Mouse (Mus musculus) liver, postnatal 0 days (tissue): ENCODE measurements at regions not wholly inside any gene's neighbourhood (a gene's known extent, or its start where the extent isn't known, plus 50 kb on each side); places are given as distances from the start of the nearest gene placed in this dataset.

ENCODE experiments used
- ATAC-seq: fragments of 200-750 bp; cut with Nextera tagmentation; 2 replicates; pipeline ENCODE4 v1.8.0; 2017; ENCODE audit warnings: mild to moderate bottlenecking, moderate library complexity
- DNase-seq: peaks from one replicate; pipeline ENCODE4 v3.0.0-alpha.2; 2016
- H3K27ac ChIP-seq: fragments of 300-500 bp; sonication (generic); 2 replicates; pipeline ENCODE4 v1.5.1; 2014; ENCODE audit warnings: antibody characterized with exemption, moderate library complexity, mild to moderate bottlenecking, low read depth
- H3K27me3 ChIP-seq: fragments of 300-500 bp; sonication (generic); 2 replicates; pipeline ENCODE4 v1.6.1; 2014; ENCODE audit warnings: low read length, control low read depth, mixed read lengths; ENCODE audit not compliant: insufficient read depth
- H3K36me3 ChIP-seq: fragments of 300-500 bp; sonication (generic); replicated peaks from 2 replicates; pipeline ENCODE4 v1.6.1; 2014; ENCODE audit warnings: mild to moderate bottlenecking, control low read depth, low read length, moderate library complexity, mixed read lengths; ENCODE audit not compliant: insufficient read depth
- H3K4me1 ChIP-seq: fragments of 300-500 bp; sonication (generic); 2 replicates; pipeline ENCODE4 v1.6.1; 2014; ENCODE audit warnings: antibody characterized with exemption, mild to moderate bottlenecking, control low read depth; ENCODE audit not compliant: insufficient read depth
- H3K4me2 ChIP-seq: fragments of 300-500 bp; sonication (generic); 2 replicates; pipeline ENCODE4 v1.6.1; 2014; ENCODE audit warnings: low read depth, mild to moderate bottlenecking, low read length, moderate library complexity, mixed read lengths
- H3K4me3 ChIP-seq: fragments of 300-500 bp; sonication (generic); 2 replicates; pipeline ENCODE4 v1.5.1; 2014; ENCODE audit warnings: low read depth, low read length
- H3K9ac ChIP-seq: fragments of 300-500 bp; sonication (generic); replicated peaks from 2 replicates; pipeline ENCODE4 v1.6.1; 2014; ENCODE audit warnings: mild to moderate bottlenecking, moderate library complexity
- H3K9me3 ChIP-seq: fragments of 300-500 bp; sonication (generic); 2 replicates; pipeline ENCODE4 v1.6.1; 2016; ENCODE audit warnings: mild to moderate bottlenecking, control low read depth, low read length, mixed read lengths
- CTCF ChIP-seq: sonication (generic); IDR thresholded peaks from 2 replicates; pipeline ENCODE4 v1.5.1; 2016; ENCODE audit warnings: antibody characterized with exemption, low read depth
- EP300 ChIP-seq: IDR thresholded peaks from 2 replicates; pipeline ENCODE4 v1.6.1; 2016; ENCODE audit warnings: antibody characterized with exemption, low read depth, mild to moderate bottlenecking
- WGBS: fragments of 180-500 bp; shearing (Covaris S2); extraction: QIAGEN DNeasy Blood & Tissue Kit; methylation state at CpG from one replicate; pipeline ENCODE4 v1.1.7; 2014; ENCODE audit not compliant: insufficient replicate concordance; 5-methylcytosine and 5-hydroxymethylcytosine counted together

DNA sequence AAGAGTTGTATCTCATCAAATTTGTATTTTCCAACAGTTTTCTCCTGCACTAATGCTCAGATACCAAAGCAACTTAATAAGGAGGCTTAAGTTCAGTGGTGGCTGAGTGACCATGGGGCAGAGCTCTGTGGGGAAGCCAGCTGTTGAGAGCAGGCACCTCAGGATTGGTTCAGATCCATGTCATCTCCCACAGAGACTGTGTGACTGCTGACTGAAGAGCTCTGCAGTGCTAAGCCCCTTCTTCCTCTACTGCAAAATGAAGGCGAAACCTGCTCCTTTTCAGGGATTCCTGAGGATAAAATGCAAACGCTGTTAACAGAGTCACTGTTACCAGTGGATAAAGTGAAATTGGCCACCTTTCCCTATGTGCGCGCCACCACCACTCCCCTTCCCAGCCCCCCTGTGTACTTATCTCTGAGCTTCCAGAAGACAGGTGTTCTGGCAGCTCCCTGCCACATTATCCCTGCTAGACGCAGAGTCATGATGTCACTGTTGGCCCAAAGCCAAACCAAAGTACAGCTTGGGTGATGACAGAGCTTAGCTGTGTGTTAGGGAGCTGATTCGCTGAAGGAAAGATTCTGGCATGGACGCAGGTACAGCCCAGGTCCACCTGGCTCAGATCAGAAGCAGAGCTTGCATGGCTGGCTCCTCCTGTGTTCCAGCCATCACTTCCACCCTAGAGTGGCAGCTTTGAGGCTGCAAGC is 472.9 kb downstream of the Tcerg1l start:
- DNase-seq = peak; percentile 41
- Histone ChIP-seq H3K4me3 (no peak overlapping the region), H3K9me3 (no peaks in the 10 kb centered on the region), H3K36me3 (no peaks in the 10 kb centered on the region), H3K4me2 (no peak overlapping the region), H3K9ac (no peak overlapping the region), H3K27me3 (no peaks in the 10 kb centered on the region), H3K4me1 (no peaks in the 10 kb centered on the region), H3K27ac (no peak overlapping the region)
- TF ChIP-seq CTCF = no peak
- WGBS = 55% methylated on average over 7 of the region's 7 CpGs
- peak; percentile 25; the same call in 1 of the 2 replicates for ATAC-seq

DNA sequence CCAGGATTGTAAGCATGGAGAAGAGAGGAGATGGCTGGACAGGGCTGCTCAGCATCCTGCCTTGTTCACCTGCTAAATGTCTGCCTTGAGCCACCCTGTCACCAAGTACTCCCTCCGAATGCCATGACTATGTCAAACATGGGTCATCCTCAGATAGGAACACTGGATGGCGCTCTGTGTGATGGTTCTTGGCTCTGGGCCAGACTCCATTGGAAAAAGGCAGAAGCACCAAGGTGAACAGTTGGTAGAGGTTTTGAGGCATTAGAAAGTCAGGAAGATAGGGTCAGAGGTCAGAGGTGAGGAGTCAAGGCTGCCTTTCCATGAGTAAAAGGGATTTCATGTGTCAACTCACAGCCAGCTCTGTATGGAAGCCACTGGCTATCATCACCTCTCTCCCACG is 471.9 kb downstream of the Tcerg1l start:
- Histone ChIP-seq H3K4me3 (no peak overlapping the region), H3K4me2 (no peak overlapping the region), H3K9me3 (no peaks in the 10 kb centered on the region), H3K9ac (no peak overlapping the region), H3K27me3 (no peaks in the 10 kb centered on the region), H3K36me3 (no peaks in the 10 kb centered on the region), H3K4me1 (no peaks in the 10 kb centered on the region), H3K27ac (no peak overlapping the region)
- no peak for TF ChIP-seq CTCF
- no peak for TF ChIP-seq EP300
- ATAC-seq (no peak), DNase-seq (no peak)
- WGBS = 51% methylated on average over 3 of the region's 3 CpGs

DNA sequence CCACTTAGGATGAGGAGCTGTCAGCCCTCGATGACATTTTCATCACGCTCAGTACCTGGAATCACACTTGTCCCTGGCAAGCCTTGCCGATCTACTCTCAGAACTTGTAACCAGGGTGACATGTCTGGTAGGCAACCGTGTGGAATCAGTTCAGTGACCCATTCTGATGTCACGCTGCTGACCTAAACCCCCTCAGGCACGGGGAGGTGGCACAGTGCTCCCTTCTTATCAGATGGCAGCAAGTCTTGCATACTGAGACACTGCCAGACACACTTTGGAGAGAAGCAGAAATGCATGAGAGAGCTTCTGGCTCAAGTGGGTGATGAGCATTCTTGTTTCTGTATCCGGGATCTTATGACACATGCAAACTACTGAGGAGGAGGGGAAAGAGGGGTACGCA is 470.2 kb downstream of the Tcerg1l start:
- DNase-seq = no peak
- Histone ChIP-seq H3K4me3 (no peak overlapping the region), H3K36me3 (no peaks in the 10 kb centered on the region), H3K27ac (no peak overlapping the region), H3K4me2 (no peak overlapping the region), H3K4me1 (no peaks in the 10 kb centered on the region), H3K9me3 (no peaks in the 10 kb centered on the region), H3K27me3 (no peaks in the 10 kb centered on the region), H3K9ac (no peak overlapping the region)
- 66% methylated on average over 8 of the region's 8 CpGs for WGBS
- no peak for ATAC-seq
- no peak for TF ChIP-seq EP300
- TF ChIP-seq CTCF = no peak

DNA sequence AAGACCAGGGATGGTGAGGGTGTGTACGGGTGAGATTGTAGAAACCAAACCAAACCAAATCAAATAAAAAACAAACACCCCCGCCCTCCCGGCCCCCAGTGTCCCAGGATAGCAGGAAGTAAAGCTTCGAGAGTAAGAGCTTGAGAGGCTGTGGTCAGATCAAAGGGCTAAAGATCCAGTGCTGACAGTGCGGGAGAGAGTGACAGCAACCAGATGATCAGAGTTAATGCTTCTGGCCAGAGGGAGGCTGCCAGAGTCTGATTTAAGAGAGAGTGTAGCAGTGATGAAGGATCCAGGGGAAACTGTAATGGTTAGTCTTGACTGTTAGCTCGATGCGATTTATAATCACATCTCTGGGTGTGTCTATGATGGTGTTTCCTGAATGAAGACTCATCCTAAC is 467.3 kb downstream of the Tcerg1l start:
- Histone ChIP-seq H3K4me2 (no peak overlapping the region), H3K27me3 (no peaks in the 10 kb centered on the region), H3K4me3 (no peak overlapping the region), H3K27ac (no peak overlapping the region), H3K9me3 (no peaks in the 10 kb centered on the region), H3K4me1 (no peaks in the 10 kb centered on the region), H3K36me3 (no peaks in the 10 kb centered on the region), H3K9ac (no peak overlapping the region)
- no peak for ATAC-seq
- WGBS = 26% methylated on average over 7 of the region's 7 CpGs
- DNase-seq = no peak
- no peak for TF ChIP-seq EP300
- TF ChIP-seq CTCF = no peak

DNA sequence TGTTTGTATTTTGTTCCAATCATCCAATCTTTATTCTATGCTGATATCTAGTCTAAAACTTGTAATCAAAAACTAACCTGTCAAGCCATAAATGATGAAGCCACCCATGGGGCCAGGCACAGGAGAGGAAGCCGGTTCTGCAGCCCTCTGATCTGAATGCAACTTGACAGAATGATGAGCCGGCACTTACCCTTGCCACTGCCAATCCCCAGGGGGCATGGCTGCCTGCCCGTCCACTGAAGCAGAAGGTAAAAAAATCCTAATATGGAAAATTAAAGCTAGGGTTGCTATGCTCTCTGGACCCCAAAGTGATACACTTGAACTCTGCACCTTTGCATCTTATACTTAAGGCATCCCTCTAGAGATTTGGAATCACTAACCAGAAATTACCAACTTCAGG is 461.6 kb downstream of the Tcerg1l start:
- no peak overlapping the region for H3K4me2 ChIP-seq
- DNase-seq (no peak), ATAC-seq (no peak)
- TF ChIP-seq CTCF (no peak), EP300 (no peak)
- no peaks in the 10 kb centered on the region for H3K27me3 ChIP-seq
- H3K36me3 ChIP-seq = no peaks in the 10 kb centered on the region
- H3K4me3 ChIP-seq = no peak overlapping the region
- no peaks in the 10 kb centered on the region for H3K4me1 ChIP-seq
- H3K27ac ChIP-seq = no peak overlapping the region
- 64% methylated on average over 3 of the region's 3 CpGs for WGBS
- no peaks in the 10 kb centered on the region for H3K9me3 ChIP-seq
- no peak overlapping the region for H3K9ac ChIP-seq

DNA sequence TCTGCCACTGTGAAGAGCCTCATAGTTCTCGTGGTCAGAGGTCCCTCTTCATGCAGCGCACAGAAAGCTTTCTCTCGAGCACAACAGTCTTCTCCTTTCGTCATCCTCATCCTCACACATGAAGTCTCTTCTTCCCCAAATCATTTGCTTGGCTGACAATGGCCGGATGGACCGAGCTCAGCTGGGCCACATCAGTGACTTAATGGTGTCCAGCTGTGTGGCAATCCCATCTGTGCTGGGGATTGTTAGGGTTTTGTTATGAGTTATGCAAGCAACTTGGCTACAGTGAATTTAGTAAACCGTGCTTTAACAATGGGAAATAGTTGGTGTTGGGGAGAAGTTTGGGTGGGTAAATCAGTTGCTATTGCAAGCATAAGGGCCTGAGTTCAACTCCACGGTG is 458.4 kb downstream of the Tcerg1l start:
- DNase-seq = no peak
- TF ChIP-seq CTCF (no peak), EP300 (no peak)
- no peak overlapping the region for H3K4me2 ChIP-seq

DNA sequence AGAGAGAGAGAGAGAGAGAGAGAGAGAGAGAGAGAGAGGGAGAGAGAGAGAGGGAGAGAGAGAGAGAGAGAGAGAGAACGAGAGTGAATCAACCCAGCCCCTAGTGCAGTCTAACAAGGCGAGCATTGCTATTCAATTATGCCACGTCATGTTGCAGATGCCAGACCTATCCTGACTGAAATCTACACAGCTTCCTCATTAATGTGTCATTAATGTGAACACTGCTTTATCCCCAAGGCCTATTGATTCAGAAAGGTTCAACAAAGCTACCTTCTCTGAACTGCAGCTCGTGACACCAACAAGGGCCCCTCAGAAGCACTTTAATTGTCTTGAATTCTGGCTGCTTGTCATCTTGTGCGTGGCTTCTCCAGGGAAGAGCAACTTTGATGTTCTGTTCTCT is 457.4 kb downstream of the Tcerg1l start:
- ATAC-seq (no peak), DNase-seq (no peak)
- WGBS = 60% methylated on average over 5 of the region's 5 CpGs
- H3K9me3 ChIP-seq = no peaks in the 10 kb centered on the region
- TF ChIP-seq EP300 = no peak
- no peak for TF ChIP-seq CTCF
- H3K4me1 ChIP-seq = no peaks in the 10 kb centered on the region
- H3K9ac ChIP-seq = no peak overlapping the region
- H3K4me2 ChIP-seq = no peak overlapping the region
- H3K4me3 ChIP-seq = no peak overlapping the region
- no peaks in the 10 kb centered on the region for H3K36me3 ChIP-seq
- H3K27me3 ChIP-seq = no peaks in the 10 kb centered on the region
- H3K27ac ChIP-seq = no peak overlapping the region

More for the DNA sequence above, 458.4 kb downstream of the Tcerg1l start:
- no peaks in the 10 kb centered on the region for H3K9me3 ChIP-seq
- ATAC-seq = no peak
- no peak overlapping the region for H3K4me3 ChIP-seq
- no peak overlapping the region for H3K27ac ChIP-seq
- H3K27me3 ChIP-seq = no peaks in the 10 kb centered on the region
- 74% methylated on average over 8 of the region's 8 CpGs for WGBS
- no peaks in the 10 kb centered on the region for H3K4me1 ChIP-seq
- H3K9ac ChIP-seq = no peak overlapping the region
- no peaks in the 10 kb centered on the region for H3K36me3 ChIP-seq
